Mouse (Mus musculus) intestine, embryonic 14.5 days (tissue): ENCODE data around the gene Map1s. TPM values are rescaled to one million over a fixed set of nuclear protein-coding genes. Genes with fewer than 3 reads are reported as not detected.

ENCODE experiments used
- ATAC-seq: fragments of 200-750 bp; cut with Nextera tagmentation; replicated peaks from 2 replicates; pipeline ENCODE4 v1.8.0; 2017; ENCODE audit warnings: low read depth, moderate number of reproducible peaks, moderate TSS enrichment, moderate library complexity; ENCODE audit not compliant: low FRiP score, low TSS enrichment
- DNase-seq: peaks from one replicate; pipeline ENCODE4 v3.0.0-alpha.2; 2018; ENCODE audit warnings: low spot score
- H3K27ac ChIP-seq: fragments of 300-500 bp; sonication (generic); 2 replicates; pipeline ENCODE4 v1.5.1; 2014; ENCODE audit warnings: low read depth, mild to moderate bottlenecking, control low read depth
- H3K27me3 ChIP-seq: fragments of 300-500 bp; sonication (generic); replicated peaks from 2 replicates; pipeline ENCODE4 v1.6.1; 2014; ENCODE audit warnings: low read length, control low read depth; ENCODE audit not compliant: control insufficient read depth, insufficient read depth
- H3K36me3 ChIP-seq: fragments of 300-500 bp; sonication (generic); 2 replicates; pipeline ENCODE4 v1.6.1; 2014; ENCODE audit warnings: low read length, control low read depth; ENCODE audit not compliant: control insufficient read depth, insufficient read depth
- H3K4me1 ChIP-seq: fragments of 300-500 bp; sonication (generic); replicated peaks from 2 replicates; pipeline ENCODE4 v1.6.1; 2014; ENCODE audit warnings: low read length, control low read depth, mixed read lengths; ENCODE audit not compliant: control insufficient read depth, insufficient read depth
- H3K4me2 ChIP-seq: fragments of 300-500 bp; sonication (generic); 2 replicates; pipeline ENCODE4 v1.6.1; 2014; ENCODE audit warnings: low read length
- H3K4me3 ChIP-seq: fragments of 300-500 bp; sonication (generic); 2 replicates; pipeline ENCODE4 v1.5.1; 2014; ENCODE audit warnings: low read depth, low read length, control low read depth, mixed read lengths
- H3K9ac ChIP-seq: fragments of 300-500 bp; sonication (generic); 2 replicates; pipeline ENCODE4 v1.6.1; 2014; ENCODE audit warnings: mild to moderate bottlenecking, low read length
- H3K9me3 ChIP-seq: fragments of 300-500 bp; sonication (generic); 2 replicates; pipeline ENCODE4 v1.6.1; 2016; ENCODE audit warnings: low read length, control low read depth; ENCODE audit not compliant: control insufficient read depth
- WGBS: fragments of 180-500 bp; shearing (Covaris S2); extraction: QIAGEN DNeasy Blood & Tissue Kit; methylation state at CpG from one replicate; pipeline ENCODE4 v1.1.7; 2014; 5-methylcytosine and 5-hydroxymethylcytosine counted together
- polyA plus RNA-seq: library from polyadenylated mRNA; unstranded; fragments of >200 nt; fragmentation: Nextera tagmentation; extraction: Ambion mirVana; gene quantifications from 2 replicates; pipeline ENCODE4 v1.2.1, GENCODE M21; 2014

Gene Map1s
- polyA plus RNA-seq, 1 experiment from 2014 or later, result 44.7 TPM

DNA sequence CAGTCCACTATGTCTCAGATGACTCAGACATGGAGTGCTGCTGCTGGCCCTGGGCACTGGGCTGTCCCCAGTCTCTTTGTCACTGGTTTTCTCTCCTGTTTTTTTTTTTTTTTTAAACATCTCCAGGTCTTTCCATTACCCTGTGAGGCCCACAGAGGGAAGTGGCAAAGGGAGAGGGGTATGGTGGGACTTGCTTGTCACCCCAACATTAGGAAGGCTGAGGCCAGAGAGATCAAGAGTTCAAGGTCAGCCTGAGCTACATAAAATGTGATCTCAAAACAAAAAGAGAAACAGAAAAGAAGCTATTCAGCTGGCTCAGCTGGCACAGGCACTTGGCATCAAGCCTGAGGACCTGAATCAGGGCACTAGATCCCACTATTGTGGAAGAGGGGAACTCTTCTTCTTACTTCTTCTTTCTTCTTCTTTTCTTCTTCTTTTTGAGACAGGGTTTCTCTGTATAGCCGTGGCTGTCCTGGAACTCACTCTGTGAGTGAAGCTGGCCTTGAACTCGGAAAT lies 4.8 kb upstream of the Map1s start:
- 0 out of 2 replicates have a peak, but pooled peaks cover 2% of the 10 kb centered on the region for H3K27me3 ChIP-seq
- 71% methylated on average over 2 of the region's 2 CpGs for WGBS
- peaks cover 8% of the 10 kb centered on the region; the same call in 1 of the 2 replicates for H3K4me1 ChIP-seq
- DNase-seq, result no peak
- H3K4me2 ChIP-seq, result no peak overlapping the region
- no peaks in the 10 kb centered on the region for H3K9me3 ChIP-seq
- ATAC-seq, result no peak
- H3K4me3 ChIP-seq, result no peak overlapping the region
- no peaks in the 10 kb centered on the region for H3K36me3 ChIP-seq
- H3K27ac ChIP-seq, result no peak overlapping the region
- no peak overlapping the region for H3K9ac ChIP-seq

DNA sequence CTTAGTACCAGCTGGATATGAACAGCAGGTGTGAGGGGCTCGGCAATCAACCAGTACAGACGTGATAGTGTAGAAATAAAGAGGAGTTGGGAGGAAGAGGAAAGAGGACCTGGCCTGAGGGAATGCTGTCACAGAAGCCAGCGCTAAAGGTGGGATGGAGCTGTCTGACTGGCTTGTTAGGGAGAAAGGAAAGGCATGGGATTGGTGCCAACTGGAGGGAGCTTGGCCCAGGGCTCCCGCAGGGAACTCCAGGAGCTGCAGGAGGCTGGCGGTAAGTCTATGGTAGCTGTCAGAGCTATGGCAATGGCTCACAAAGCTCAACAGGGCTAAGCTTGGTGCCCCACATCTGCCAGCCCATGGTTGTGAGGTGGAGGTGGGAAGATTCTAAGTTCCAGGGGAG lies 3.5 kb upstream of the Map1s start:
- Histone ChIP-seq H3K36me3 (no peaks in the 10 kb centered on the region), H3K4me3 (no peak overlapping the region), H3K27me3 (0 out of 2 replicates have a peak, but pooled peaks cover 2% of the 10 kb centered on the region), H3K9ac (no peak overlapping the region), H3K27ac (no peak overlapping the region), H3K4me2 (no peak overlapping the region), H3K4me1 (peaks cover 14% of the 10 kb centered on the region), H3K9me3 (no peaks in the 10 kb centered on the region)
- ATAC-seq (no peak), DNase-seq (no peak)
- WGBS, result 36% methylated on average over 5 of the region's 5 CpGs

GRCm38 (mm10) chr8:70903112-70903511 lies 2.6 kb upstream of the Map1s start:
- ATAC-seq, result no peak
- no peaks in the 10 kb centered on the region for H3K36me3 ChIP-seq
- DNase-seq, result no peak
- peaks cover 14% of the 10 kb centered on the region for H3K4me1 ChIP-seq
- H3K9ac ChIP-seq, result no peak overlapping the region
- no peak overlapping the region for H3K4me2 ChIP-seq
- no peak overlapping the region for H3K4me3 ChIP-seq
- WGBS, result 45% methylated on average over 4 of the region's 4 CpGs
- no peaks in the 10 kb centered on the region for H3K9me3 ChIP-seq
- H3K27me3 ChIP-seq, result 0 out of 2 replicates have a peak, but pooled peaks cover 2% of the 10 kb centered on the region
- H3K27ac ChIP-seq, result no peak overlapping the region

- H3K27ac ChIP-seq, result no peak overlapping the region
- no peaks in the 10 kb centered on the region for H3K36me3 ChIP-seq
- H3K9me3 ChIP-seq, result no peaks in the 10 kb centered on the region
- H3K27me3 ChIP-seq, result 0 out of 2 replicates have a peak, but pooled peaks cover 2% of the 10 kb centered on the region
- peaks cover 10% of the 10 kb centered on the region for H3K4me1 ChIP-seq
- H3K9ac ChIP-seq, result no peak overlapping the region
- no peak overlapping the region for H3K4me2 ChIP-seq
- ATAC-seq, result no peak
- no peak for DNase-seq
- H3K4me3 ChIP-seq, result no peak overlapping the region
Observed at GRCm38 (mm10) chr8:70903582-70903981, 2.1 kb upstream of the Map1s start.

DNA sequence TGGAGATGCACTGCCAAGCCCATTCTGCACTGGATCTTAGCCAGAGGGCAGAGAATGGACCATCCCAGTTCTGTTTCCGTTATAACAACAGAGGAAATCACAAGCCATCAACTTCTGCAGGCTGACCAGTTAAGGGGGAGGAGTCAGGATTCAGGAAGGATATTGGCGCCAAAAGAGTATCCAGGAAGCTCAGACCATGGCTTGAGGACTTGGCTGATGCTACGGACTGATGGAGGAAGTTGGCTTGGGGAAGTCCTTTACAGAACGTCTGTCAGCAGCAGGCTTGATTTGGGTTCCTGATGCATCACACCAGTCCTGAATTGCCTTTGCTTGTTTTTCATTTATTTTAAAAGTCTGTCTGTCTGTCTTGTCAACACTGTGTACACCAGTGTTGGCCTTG lies 1.2 kb upstream of the Map1s start:
- Histone ChIP-seq H3K27ac (no peak overlapping the region), H3K4me3 (no peak overlapping the region), H3K4me1 (peaks cover 10% of the 10 kb centered on the region), H3K9ac (no peak overlapping the region), H3K27me3 (0 out of 2 replicates have a peak, but pooled peaks cover 2% of the 10 kb centered on the region), H3K9me3 (no peaks in the 10 kb centered on the region), H3K4me2 (no peak overlapping the region), H3K36me3 (0 out of 2 replicates have a peak, but pooled peaks cover 4% of the 10 kb centered on the region)
- 55% methylated on average over 4 of the region's 4 CpGs for WGBS
- no peak for ATAC-seq
- no peak for DNase-seq

- WGBS, result 18% methylated on average over 8 of the region's 8 CpGs
- peak; percentile 7; the same call in 1 of the 2 replicates for ATAC-seq
- DNase-seq, result no peak
- H3K9ac ChIP-seq, result peak overlapping the region; percentile 92
- peak overlapping the region; percentile 73 for H3K4me2 ChIP-seq
- H3K4me3 ChIP-seq, result peak overlapping the region; percentile 80
- peaks cover 10% of the 10 kb centered on the region for H3K4me1 ChIP-seq
- H3K36me3 ChIP-seq, result 0 out of 2 replicates have a peak, but pooled peaks cover 5% of the 10 kb centered on the region
- no peaks in the 10 kb centered on the region for H3K9me3 ChIP-seq
- 0 out of 2 replicates have a peak, but pooled peaks cover 2% of the 10 kb centered on the region for H3K27me3 ChIP-seq
- H3K27ac ChIP-seq, result peak overlapping the region; percentile 90; the same call in 1 of the 2 replicates
Observed at GRCm38 (mm10) chr8:70905463-70905830, 285 bp upstream of the Map1s start.

GRCm38 (mm10) chr8:70907518-70907917 lies 1.8 kb downstream of the Map1s start:
- Histone ChIP-seq H3K9ac (no peak overlapping the region), H3K4me1 (peaks cover 10% of the 10 kb centered on the region), H3K27me3 (no peaks in the 10 kb centered on the region), H3K4me3 (no peak overlapping the region), H3K36me3 (peaks cover 22% of the 10 kb centered on the region), H3K4me2 (no peak overlapping the region), H3K27ac (no peak overlapping the region), H3K9me3 (no peaks in the 10 kb centered on the region)
- 85% methylated on average over 2 of the region's 2 CpGs for WGBS
- DNase-seq (no peak), ATAC-seq (no peak)

GRCm38 (mm10) chr8:70911596-70911995 lies 5.9 kb downstream of the Map1s start:
- no peak overlapping the region for H3K4me3 ChIP-seq
- no peaks in the 10 kb centered on the region for H3K27me3 ChIP-seq
- peaks cover 6% of the 10 kb centered on the region for H3K4me1 ChIP-seq
- no peak overlapping the region for H3K27ac ChIP-seq
- H3K4me2 ChIP-seq, result no peak overlapping the region
- WGBS, result 80% methylated on average over 5 of the region's 5 CpGs
- peaks cover 62% of the 10 kb centered on the region for H3K36me3 ChIP-seq
- DNase-seq (no peak), ATAC-seq (no peak)
- no peaks in the 10 kb centered on the region for H3K9me3 ChIP-seq
- no peak overlapping the region for H3K9ac ChIP-seq

- 91% methylated on average over 30 of the region's 30 CpGs for WGBS
Observed at GRCm38 (mm10) chr8:70912955-70913354, 7.2 kb downstream of the Map1s start.

More at GRCm38 (mm10) chr8:70912955-70913354, 7.2 kb downstream of the Map1s start:
- H3K27ac ChIP-seq, result no peak overlapping the region
- H3K4me2 ChIP-seq, result no peak overlapping the region
- no peaks in the 10 kb centered on the region for H3K27me3 ChIP-seq
- no peak overlapping the region for H3K4me3 ChIP-seq
- ATAC-seq, result no peak
- no peaks in the 10 kb centered on the region for H3K4me1 ChIP-seq
- H3K36me3 ChIP-seq, result peaks cover 76% of the 10 kb centered on the region
- H3K9ac ChIP-seq, result no peak overlapping the region
- DNase-seq, result no peak
- H3K9me3 ChIP-seq, result no peaks in the 10 kb centered on the region
